Mouse (Mus musculus): ENCODE measurements around the gene Ing2. TPM values are rescaled to one million over a fixed set of nuclear protein-coding genes. Genes with fewer than 3 reads are reported as not detected.

The Ing2 gene
- polyA plus RNA-seq, 2 experiments = 13.2 to 19.8 TPM

- H3K27me3 ChIP-seq (ENCODE audit: control insufficient read depth, insufficient read depth, low read length) = no peaks in the 10 kb centered on the region
- H3K4me3 ChIP-seq (replicated peaks; ENCODE audit: low read length) = peak overlapping the region; percentile 89
- WGBS = 56% methylated on average over 2 of the region's 2 CpGs
- H3K4me1 ChIP-seq (ENCODE audit: control insufficient read depth, insufficient read depth, low read length) = peaks cover 11% of the 10 kb centered on the region
- ATAC-seq (ENCODE audit: low FRiP score, low read depth) (no peak), DNase-seq (ENCODE audit: low spot score) (no peak)
- H3K4me2 ChIP-seq (replicated peaks; ENCODE audit: low read depth, low read length, severe bottlenecking) = peak overlapping the region; percentile 64
- no peak for TF ChIP-seq POLR2A (IDR thresholded peaks at IDR 0.05; ENCODE audit: borderline replicate concordance, extremely low read depth, insufficient read depth, insufficient read length)
- no peak overlapping the region for H3K27ac ChIP-seq (replicated peaks; ENCODE audit: low read depth, low read length)
- 0 out of 2 replicates have a peak, but pooled peaks cover 4% of the 10 kb centered on the region for H3K36me3 ChIP-seq (ENCODE audit: control insufficient read depth, insufficient read depth, low read length)
- no peaks in the 10 kb centered on the region for H3K9me3 ChIP-seq (ENCODE audit: control insufficient read depth, low read length)
- no peak overlapping the region for H3K9ac ChIP-seq (ENCODE audit: low read depth, low read length, severe bottlenecking)
These were observed 1.3 kb upstream of the Ing2 start for GRCm38 (mm10) chr8:47676631-47677030.

GRCm38 (mm10) chr8:47676224-47676623 is 868 bp upstream of the Ing2 start:
- Histone ChIP-seq H3K4me1 (ENCODE audit: control insufficient read depth, insufficient read depth, low read length) (peaks cover 11% of the 10 kb centered on the region), H3K4me3 (replicated peaks; ENCODE audit: low read length) (peak overlapping the region; percentile 89), H3K36me3 (ENCODE audit: control insufficient read depth, insufficient read depth, low read length) (no peaks in the 10 kb centered on the region), H3K4me2 (replicated peaks; ENCODE audit: low read depth, low read length, severe bottlenecking) (peak overlapping the region; percentile 64), H3K9me3 (ENCODE audit: control insufficient read depth, low read length) (no peaks in the 10 kb centered on the region), H3K27ac (replicated peaks; ENCODE audit: low read depth, low read length) (no peak overlapping the region), H3K9ac (ENCODE audit: low read depth, low read length, severe bottlenecking) (peak overlapping the region; percentile 84), H3K27me3 (ENCODE audit: control insufficient read depth, insufficient read depth, low read length) (no peaks in the 10 kb centered on the region)
- no peak for ATAC-seq (ENCODE audit: low FRiP score, low read depth)
- DNase-seq (ENCODE audit: low spot score) = no peak
- no peak for TF ChIP-seq POLR2A (IDR thresholded peaks at IDR 0.05; ENCODE audit: borderline replicate concordance, extremely low read depth, insufficient read depth, insufficient read length)
- 3% methylated on average over 14 of the region's 15 CpGs for WGBS

- H3K27ac ChIP-seq (replicated peaks; ENCODE audit: low read depth, low read length) = peak overlapping the region; percentile 91
- no peaks in the 10 kb centered on the region for H3K9me3 ChIP-seq (ENCODE audit: control insufficient read depth, low read length)
- DNase-seq (ENCODE audit: low spot score) = peak; percentile 50
- H3K36me3 ChIP-seq (ENCODE audit: control insufficient read depth, insufficient read depth, low read length) = no peaks in the 10 kb centered on the region
- peak overlapping the region; percentile 89 for H3K4me3 ChIP-seq (replicated peaks; ENCODE audit: low read length)
- WGBS = 0% methylated on average over 18 of the region's 20 CpGs
- peaks cover 11% of the 10 kb centered on the region for H3K4me1 ChIP-seq (ENCODE audit: control insufficient read depth, insufficient read depth, low read length)
- ATAC-seq (ENCODE audit: low FRiP score, low read depth) = no peak
- peak overlapping the region; percentile 84 for H3K9ac ChIP-seq (ENCODE audit: low read depth, low read length, severe bottlenecking)
- peak overlapping the region; percentile 64 for H3K4me2 ChIP-seq (replicated peaks; ENCODE audit: low read depth, low read length, severe bottlenecking)
- no peak for TF ChIP-seq POLR2A (IDR thresholded peaks at IDR 0.05; ENCODE audit: borderline replicate concordance, extremely low read depth, insufficient read depth, insufficient read length)
- H3K27me3 ChIP-seq (ENCODE audit: control insufficient read depth, insufficient read depth, low read length) = no peaks in the 10 kb centered on the region
These were observed 430 bp upstream of the Ing2 start for GRCm38 (mm10) chr8:47675786-47676185.

GRCm38 (mm10) chr8:47674140-47674776 is 1.1 kb downstream of the Ing2 start:
- Histone ChIP-seq H3K9ac (ENCODE audit: low read depth, low read length, severe bottlenecking) (peak overlapping the region; percentile 81), H3K4me1 (ENCODE audit: control insufficient read depth, insufficient read depth, low read length) (peaks cover 11% of the 10 kb centered on the region), H3K27me3 (ENCODE audit: control insufficient read depth, insufficient read depth, low read length) (no peaks in the 10 kb centered on the region), H3K4me3 (replicated peaks; ENCODE audit: low read length) (peak overlapping the region; percentile 89), H3K4me2 (replicated peaks; ENCODE audit: low read depth, low read length, severe bottlenecking) (peak overlapping the region; percentile 63), H3K27ac (replicated peaks; ENCODE audit: low read depth, low read length) (peak overlapping the region; percentile 82), H3K36me3 (ENCODE audit: control insufficient read depth, insufficient read depth, low read length) (no peaks in the 10 kb centered on the region), H3K9me3 (ENCODE audit: control insufficient read depth, low read length) (no peaks in the 10 kb centered on the region)
- DNase-seq (ENCODE audit: low spot score) = no peak
- ATAC-seq (ENCODE audit: low FRiP score, low read depth) = no peak
- TF ChIP-seq POLR2A (IDR thresholded peaks at IDR 0.05; ENCODE audit: borderline replicate concordance, extremely low read depth, insufficient read depth, insufficient read length) = no peak
- under 1% methylated on average over 39 of the region's 59 CpGs for WGBS

- H3K4me2 ChIP-seq (replicated peaks; ENCODE audit: low read depth, low read length, severe bottlenecking) = peak overlapping the region; percentile 63
- H3K36me3 ChIP-seq (ENCODE audit: control insufficient read depth, insufficient read depth, low read length) = peaks cover 5% of the 10 kb centered on the region
- peak; percentile 77 for DNase-seq (ENCODE audit: low spot score)
- 0 out of 2 replicates have a peak, but pooled peaks have one; percentile 14 for TF ChIP-seq POLR2A (IDR thresholded peaks at IDR 0.05; ENCODE audit: borderline replicate concordance, extremely low read depth, insufficient read depth, insufficient read length)
- WGBS = under 1% methylated on average over 40 of the region's 53 CpGs
- no peaks in the 10 kb centered on the region for H3K27me3 ChIP-seq (ENCODE audit: control insufficient read depth, insufficient read depth, low read length)
- H3K27ac ChIP-seq (replicated peaks; ENCODE audit: low read depth, low read length) = peak overlapping the region; percentile 82
- H3K4me3 ChIP-seq (replicated peaks; ENCODE audit: low read length) = peak overlapping the region; percentile 89
- peaks cover 11% of the 10 kb centered on the region for H3K4me1 ChIP-seq (ENCODE audit: control insufficient read depth, insufficient read depth, low read length)
- H3K9ac ChIP-seq (ENCODE audit: low read depth, low read length, severe bottlenecking) = peak overlapping the region; percentile 81
- H3K9me3 ChIP-seq (ENCODE audit: control insufficient read depth, low read length) = no peaks in the 10 kb centered on the region
- peak; percentile 58 for ATAC-seq (ENCODE audit: low FRiP score, low read depth)
These were observed 1.8 kb downstream of the Ing2 start for GRCm38 (mm10) chr8:47673317-47674139.

Measured in limb, embryonic 14.5 days (tissue).